ENCODE assay signal across 19 mouse cellular contexts in the genomic region with DNA sequence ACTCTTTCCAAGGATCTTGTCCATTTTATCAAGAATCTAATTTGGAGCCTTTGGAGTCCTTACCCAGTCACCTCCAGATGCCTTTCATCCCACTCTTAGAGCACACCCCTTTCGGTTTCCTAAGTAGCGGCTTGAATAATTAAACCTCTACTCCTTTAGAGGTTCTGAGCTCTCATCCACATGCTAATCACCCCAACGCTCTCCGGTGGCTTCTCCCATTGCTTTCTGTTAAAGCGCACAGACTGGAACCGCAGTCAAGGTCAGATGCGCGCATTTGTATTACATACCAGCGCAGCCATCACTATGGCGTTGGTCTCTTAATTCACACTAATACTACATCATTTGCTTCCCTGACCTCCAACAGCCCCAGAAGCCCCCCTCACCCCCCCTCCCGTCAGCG. TPM values are rescaled to one million over a fixed set of nuclear protein-coding genes. Genes with fewer than 3 reads are reported as not detected.
DNase-seq lines count a peak whose midpoint lies in the region; ATAC-seq and TF ChIP-seq lines count a peak whose summit lies in the region.
"Had no signal": no experiment of that assay in that cellular context is flagged by ENCODE, and none has a peak within 500 bp of the region (broad histone marks: within the 10 kb centered on the region; RNA-seq: fewer than 3 reads in every experiment).

No protein-coding gene starts in this region.

- no peak overlapping the region for H3K27ac ChIP-seq in hindbrain, embryonic 14.5 days
- no peak overlapping the region for H3K27ac ChIP-seq in hindbrain, embryonic 10.5 days
- no peak overlapping the region for H3K27ac ChIP-seq in midbrain, embryonic 14.5 days (replicated peaks; ENCODE audit: low read depth, low read length)
- H3K27ac ChIP-seq: gastrocnemius, adult 2 months; left cerebral cortex, adult 2 months; liver, embryonic 14.5 days had no signal

- H3K27me3 ChIP-seq in hindbrain, embryonic 14.5 days (ENCODE audit: control insufficient read depth, insufficient read depth, low read length) = no peaks in the 10 kb centered on the region
- peaks cover 18% of the 10 kb centered on the region; the same call in 1 of the 2 replicates for H3K27me3 ChIP-seq in hindbrain, embryonic 10.5 days (ENCODE audit: insufficient read depth, poor library complexity, severe bottlenecking)
- H3K27me3 ChIP-seq in E14TG2a.4 (ENCODE audit: insufficient read depth, low read length) = peaks cover 6% of the 10 kb centered on the region; the same call in 1 of the 2 replicates
- H3K27me3 ChIP-seq in midbrain, embryonic 14.5 days (ENCODE audit: control insufficient read depth, insufficient read depth, low read length) = no peaks in the 10 kb centered on the region

- TF ChIP-seq CTCF in E14TG2a.4 (conservative IDR thresholded peaks at IDR 0.05; ENCODE audit: low read length) = no peak

- H3K4me3 ChIP-seq in hindbrain, embryonic 14.5 days (replicated peaks; ENCODE audit: low read length) = no peak overlapping the region
- no peak overlapping the region for H3K4me3 ChIP-seq in hindbrain, embryonic 10.5 days
- peak overlapping the region; percentile 37; the same call in 1 of the 2 replicates for H3K4me3 ChIP-seq in E14TG2a.4 (replicated peaks; ENCODE audit: low read length)
- H3K4me3 ChIP-seq in midbrain, embryonic 14.5 days (replicated peaks; ENCODE audit: low read depth, low read length) = no peak overlapping the region
- H3K4me3 ChIP-seq: erythroblast, embryonic 14.5 days; gastrocnemius, adult 2 months; left cerebral cortex, adult 2 months had no signal

- H3K9ac ChIP-seq in hindbrain, embryonic 14.5 days = no peak overlapping the region
- no peak overlapping the region for H3K9ac ChIP-seq in midbrain, embryonic 14.5 days (replicated peaks; ENCODE audit: low read length)
- H3K9ac ChIP-seq: liver, embryonic 14.5 days had no signal

- ATAC-seq in hindbrain, embryonic 14.5 days (ENCODE audit: low FRiP score) = no peak
- ATAC-seq in midbrain, embryonic 14.5 days (ENCODE audit: low FRiP score, low TSS enrichment) = no peak
- ATAC-seq: forebrain, embryonic 16.5 days; intestine, embryonic 16.5 days had no signal

- H3K4me1 ChIP-seq in hindbrain, embryonic 14.5 days (replicated peaks; ENCODE audit: control insufficient read depth, insufficient read depth, low read length) = peaks cover 6% of the 10 kb centered on the region; the same call in 1 of the 2 replicates
- peaks cover 15% of the 10 kb centered on the region for H3K4me1 ChIP-seq in hindbrain, embryonic 10.5 days (replicated peaks)
- H3K4me1 ChIP-seq in E14TG2a.4 (replicated peaks; ENCODE audit: low read depth, low read length) = peaks cover 46% of the 10 kb centered on the region
- peaks cover 15% of the 10 kb centered on the region for H3K4me1 ChIP-seq in midbrain, embryonic 14.5 days (ENCODE audit: control insufficient read depth, insufficient read depth, low read length)

- DNase-seq in hindbrain, embryonic 14.5 days (ENCODE audit: low spot score) = no peak
- no peak for DNase-seq in hindbrain, embryonic 10.5 days (ENCODE audit: low spot score)
- peak; percentile 96 for DNase-seq in ES-CJ7 (ENCODE audit: low read depth, low spot score)
- peak; percentile 48 for DNase-seq in midbrain, embryonic 14.5 days
- DNase-seq in adipocyte (ENCODE audit: low spot score) = no peak
- no peak for DNase-seq in cerebellum, adult 8-10 months
- DNase-seq: adrenal gland, postnatal 10 days; cerebellum, adult 18-20 months; gastrocnemius, adult 2 months; heart, adult 11 months; kidney, postnatal 14 days; right cerebral cortex, adult 18-20 months; thymus, adult 18-20 months had no signal

- no peaks in the 10 kb centered on the region for H3K36me3 ChIP-seq in hindbrain, embryonic 14.5 days (replicated peaks; ENCODE audit: control insufficient read depth, insufficient read depth)
- H3K36me3 ChIP-seq in hindbrain, embryonic 10.5 days = no peaks in the 10 kb centered on the region
- H3K36me3 ChIP-seq in E14TG2a.4 (ENCODE audit: insufficient read depth, low read length) = no peaks in the 10 kb centered on the region
- H3K36me3 ChIP-seq in midbrain, embryonic 14.5 days (ENCODE audit: control insufficient read depth, insufficient read depth, low read length) = no peaks in the 10 kb centered on the region

- WGBS in hindbrain, embryonic 14.5 days = 4% methylated on average over 12 of the region's 12 CpGs
- 6% methylated on average over 12 of the region's 12 CpGs for WGBS in hindbrain, embryonic 10.5 days
- WGBS in midbrain, embryonic 14.5 days = 2% methylated on average over 12 of the region's 12 CpGs

- H3K4me2 ChIP-seq in hindbrain, embryonic 14.5 days (replicated peaks) = peak overlapping the region; percentile 7; the same call in 1 of the 2 replicates
- peak overlapping the region; percentile 14; the same call in 1 of the 2 replicates for H3K4me2 ChIP-seq in midbrain, embryonic 14.5 days (ENCODE audit: low read length)

- no peaks in the 10 kb centered on the region for H3K9me3 ChIP-seq in hindbrain, embryonic 14.5 days (ENCODE audit: control insufficient read depth, low read length)
- no peaks in the 10 kb centered on the region for H3K9me3 ChIP-seq in hindbrain, embryonic 10.5 days
- H3K9me3 ChIP-seq in E14TG2a.4 (ENCODE audit: low read length) = no peaks in the 10 kb centered on the region
- H3K9me3 ChIP-seq in midbrain, embryonic 14.5 days (ENCODE audit: control insufficient read depth, low read length) = no peaks in the 10 kb centered on the region

RNA-seq across cellular contexts. Expression of a gene that starts 55.7 kb away (rescaled TPM):
- polyA plus RNA-seq in hindbrain, embryonic 14.5 days (2014; fragmentation: Nextera tagmentation; extraction: Ambion mirVana) = 43.0 and 50.1 TPM in 2 replicates
- polyA plus RNA-seq in hindbrain, embryonic 10.5 days (2016; fragmentation: Nextera tagmentation; extraction: Ambion mirVana) = 13.2 and 19.8 TPM in 2 replicates
- 31.5 and 41.0 TPM in 2 replicates for polyA plus RNA-seq in midbrain, embryonic 14.5 days (2014; fragmentation: Nextera tagmentation; extraction: Ambion mirVana)
- polyA plus RNA-seq: erythroblast, embryonic 14.5 days had no signal

Comparison
In these comparisons a context has a peak if more than half of its experiments do, and no peak if none do; other contexts are left out.
1. DNase-seq: peak in ES-CJ7 (single experiment) and midbrain, embryonic 14.5 days (single experiment); none in hindbrain, embryonic 14.5 days (single experiment), hindbrain, embryonic 10.5 days (single experiment), adipocyte (single experiment) and cerebellum, adult 8-10 months (single experiment).